ENCODE assay signal across 26 mouse cellular contexts in genomic region chr4:97153554-97153953, GRCm38 (mm10). TPM values are rescaled to one million over a fixed set of nuclear protein-coding genes. Genes with fewer than 3 reads are reported as not detected.
A peak's percentile ranks its signal among the peaks of the same experiment; 100 is the strongest.
DNase-seq lines count a peak whose midpoint lies in the region; ATAC-seq and TF ChIP-seq lines count a peak whose summit lies in the region.
"Had no signal": no experiment of that assay in that cellular context is flagged by ENCODE, and none has a peak within 500 bp of the region (broad histone marks: within the 10 kb centered on the region; RNA-seq: fewer than 3 reads in every experiment).

No protein-coding gene starts in this region.

- H3K4me1 ChIP-seq in ES-E14 (ENCODE audit: control insufficient read depth in 2 of 2, insufficient read depth in 2 of 2, low read length in 2 of 2, poor library complexity in 1 of 2) = no peaks in the 10 kb centered on the region
- no peaks in the 10 kb centered on the region for H3K4me1 ChIP-seq in liver, embryonic 11.5 days (replicated peaks; ENCODE audit: control insufficient read depth, insufficient read depth, low read length)

- no peaks in the 10 kb centered on the region for H3K9me3 ChIP-seq in ES-E14 (ENCODE audit: control insufficient read depth, insufficient read depth, low read depth, low read length)
- H3K9me3 ChIP-seq in liver, embryonic 11.5 days (ENCODE audit: control insufficient read depth, low read length) = no peaks in the 10 kb centered on the region
- H3K9me3 ChIP-seq: embryonic facial prominence, embryonic 10.5 days; embryonic facial prominence, embryonic 12.5 days; forebrain, embryonic 13.5 days; forebrain, embryonic 15.5 days had no signal

- no peak for ATAC-seq in liver, embryonic 11.5 days (replicated peaks; ENCODE audit: low FRiP score)
- ATAC-seq: activated CD4-positive, CD25-positive, alpha-beta regulatory T cell, adult 4 months; forebrain, embryonic 13.5 days; forebrain, embryonic 15.5 days; forebrain, postnatal 0 days had no signal

- H3K27ac ChIP-seq in ES-E14 (ENCODE audit: insufficient read depth, low read depth, low read length, poor library complexity, severe bottlenecking) = no peak overlapping the region
- no peak overlapping the region for H3K27ac ChIP-seq in liver, embryonic 11.5 days (ENCODE audit: low read depth, low read length)
- H3K27ac ChIP-seq: embryonic facial prominence, embryonic 10.5 days; embryonic facial prominence, embryonic 12.5 days; forebrain, embryonic 13.5 days; forebrain, embryonic 15.5 days had no signal

- in situ Hi-C loops in ES-E14 (cut with MboI; ENCODE audit: low sequenced_read_pairs in 2 of 2, unreplicated experiment in 2 of 2) = no loop called here

- no peak overlapping the region for H3K4me3 ChIP-seq in ES-E14 (ENCODE audit: insufficient read depth in 1 of 2, low read depth in 1 of 2, low read length in 2 of 2, poor library complexity in 1 of 2, severe bottlenecking in 1 of 2)
- H3K4me3 ChIP-seq in liver, embryonic 11.5 days (ENCODE audit: low read depth, low read length) = no peak overlapping the region
- H3K4me3 ChIP-seq: embryonic facial prominence, embryonic 10.5 days; embryonic facial prominence, embryonic 12.5 days; forebrain, embryonic 13.5 days; forebrain, embryonic 15.5 days had no signal

- H3K9ac ChIP-seq in ES-E14 (ENCODE audit: insufficient read depth, low read depth, low read length, poor library complexity, severe bottlenecking) = no peak overlapping the region
- no peak overlapping the region for H3K9ac ChIP-seq in liver, embryonic 11.5 days (ENCODE audit: low read depth, low read length)
- H3K9ac ChIP-seq: embryonic facial prominence, embryonic 12.5 days; forebrain, embryonic 13.5 days; forebrain, embryonic 15.5 days; forebrain, postnatal 0 days had no signal

- no peak overlapping the region for H3K4me2 ChIP-seq in liver, embryonic 11.5 days
- H3K4me2 ChIP-seq: embryonic facial prominence, embryonic 12.5 days; forebrain, embryonic 13.5 days; forebrain, embryonic 15.5 days had no signal

- no peaks in the 10 kb centered on the region for H3K27me3 ChIP-seq in liver, embryonic 11.5 days (replicated peaks; ENCODE audit: control insufficient read depth, insufficient read depth, low read length)
- H3K27me3 ChIP-seq: embryonic facial prominence, embryonic 12.5 days; forebrain, embryonic 13.5 days; forebrain, embryonic 15.5 days had no signal

- H3K36me3 ChIP-seq in ES-E14 (ENCODE audit: control insufficient read depth, insufficient read depth, low read length, poor library complexity, severe bottlenecking) = no peaks in the 10 kb centered on the region
- H3K36me3 ChIP-seq in liver, embryonic 11.5 days (ENCODE audit: control insufficient read depth, insufficient read depth, low read length) = no peaks in the 10 kb centered on the region
- H3K36me3 ChIP-seq: embryonic facial prominence, embryonic 10.5 days; embryonic facial prominence, embryonic 12.5 days; forebrain, embryonic 15.5 days had no signal

- peak; percentile 28 for DNase-seq in ES-CJ7 (ENCODE audit: low read depth, low spot score)
- DNase-seq in ES-E14 (ENCODE audit: low read depth, low spot score) = peak; percentile 20
- peak; percentile 1 for DNase-seq in WW6 (ENCODE audit: low read depth, low spot score)
- DNase-seq in liver, embryonic 11.5 days (ENCODE audit: low spot score) = no peak
- DNase-seq in gastrocnemius, postnatal 10 days = no peak
- DNase-seq in lung, postnatal 36 days = no peak
- DNase-seq: adrenal gland, adult 8-10 months; adrenal gland, postnatal 14 days; adrenal gland, postnatal 36 days; cerebellum, adult 11-12 months; cerebellum, adult 2 months; cerebellum, adult 9-10 months; cerebellum, postnatal 10 days; cerebellum, postnatal 25 days; forebrain, postnatal 0 days had no signal

TF ChIP-seq in ES-E14, 5 proteins besides CTCF, POLR2A, EP300 and RAD21:
- TF ChIP-seq MAFK (IDR thresholded peaks at IDR 0.05; ENCODE audit: insufficient read depth, low read depth, low read length) = no peak
- no peak for TF ChIP-seq ZNF384 (IDR thresholded peaks at IDR 0.05; ENCODE audit: low read depth, low read length)
- TF ChIP-seq HCFC1 (IDR thresholded peaks at IDR 0.05; ENCODE audit: borderline replicate concordance, insufficient read depth, low read length) = no peak
- no peak for TF ChIP-seq CHD2 (IDR thresholded peaks at IDR 0.05; ENCODE audit: low read depth, low read length)
- TF ChIP-seq ZC3H11A (IDR thresholded peaks at IDR 0.05; ENCODE audit: borderline replicate concordance, low read depth, low read length) = no peak

RNA-seq across cellular contexts. Expression of gene Gm10192, which starts 29.4 kb away (rescaled TPM):
- not detected in 2 replicates for total RNA-seq in ES-E14 (2012; rRNA removed)
- polyA plus RNA-seq in liver, embryonic 11.5 days (2014; fragmentation: Nextera tagmentation; extraction: Ambion mirVana) = not detected in 2 replicates
- total RNA-seq in gastrocnemius, postnatal 10 days (2021) = not detected
- total RNA-seq: adrenal gland, adult 18-20 months; adrenal gland, adult 8-10 months; adrenal gland, postnatal 14 days; adrenal gland, postnatal 36 days; forebrain, postnatal 0 days; MEL had no signal
- polyA plus RNA-seq: activated CD4-positive, CD25-positive, alpha-beta regulatory T cell, adult 4 months; C2C12; cerebellum, adult 2 months; cortical plate, adult 2 months; embryonic facial prominence, embryonic 10.5 days; embryonic facial prominence, embryonic 12.5 days; embryonic facial prominence, embryonic 14.5 days; forebrain, embryonic 11.5 days; forebrain, embryonic 13.5 days; forebrain, embryonic 15.5 days; forebrain, postnatal 0 days had no signal

Comparison
In these comparisons a context has a peak if more than half of its experiments do, and no peak if none do; other contexts are left out.
1. DNase-seq: peak in ES-CJ7 (single experiment), ES-E14 (single experiment) and WW6 (single experiment); none in liver, embryonic 11.5 days (single experiment), gastrocnemius, postnatal 10 days (single experiment) and lung, postnatal 36 days (single experiment).